Mouse (Mus musculus) lung, adult 2 months (tissue): ENCODE measurements around the gene Qser1.

Experiments used
- CTCF ChIP-seq: fragments of 200-500 bp; IDR thresholded peaks from 2 replicates; pipeline ENCODE4 v1.5.1; 2011; ENCODE audit warnings: mild to moderate bottlenecking, low read length, control low read depth; ENCODE audit not compliant: insufficient read depth
- POLR2A ChIP-seq: fragments of 200-500 bp; IDR thresholded peaks from 2 replicates; pipeline ENCODE4 v1.6.1; 2011; ENCODE audit warnings: low read depth, mild to moderate bottlenecking, control low read depth, low read length, borderline replicate concordance; ENCODE audit errors: extremely low read depth

- TF ChIP-seq CTCF (no peak), POLR2A (no peak)
Observed at GRCm38 (mm10) chr2:104805435-104805834, 11.1 kb downstream of the Qser1 start.
